Mouse (Mus musculus): Measurements from ENCODE around the gene Rasl12. TPM values are rescaled to one million over a fixed set of nuclear protein-coding genes. Genes with fewer than 3 reads are reported as not detected.

Gene Rasl12
- total RNA-seq, 2 experiments from 2014 or later: 9.7 to 11.6 TPM

DNA sequence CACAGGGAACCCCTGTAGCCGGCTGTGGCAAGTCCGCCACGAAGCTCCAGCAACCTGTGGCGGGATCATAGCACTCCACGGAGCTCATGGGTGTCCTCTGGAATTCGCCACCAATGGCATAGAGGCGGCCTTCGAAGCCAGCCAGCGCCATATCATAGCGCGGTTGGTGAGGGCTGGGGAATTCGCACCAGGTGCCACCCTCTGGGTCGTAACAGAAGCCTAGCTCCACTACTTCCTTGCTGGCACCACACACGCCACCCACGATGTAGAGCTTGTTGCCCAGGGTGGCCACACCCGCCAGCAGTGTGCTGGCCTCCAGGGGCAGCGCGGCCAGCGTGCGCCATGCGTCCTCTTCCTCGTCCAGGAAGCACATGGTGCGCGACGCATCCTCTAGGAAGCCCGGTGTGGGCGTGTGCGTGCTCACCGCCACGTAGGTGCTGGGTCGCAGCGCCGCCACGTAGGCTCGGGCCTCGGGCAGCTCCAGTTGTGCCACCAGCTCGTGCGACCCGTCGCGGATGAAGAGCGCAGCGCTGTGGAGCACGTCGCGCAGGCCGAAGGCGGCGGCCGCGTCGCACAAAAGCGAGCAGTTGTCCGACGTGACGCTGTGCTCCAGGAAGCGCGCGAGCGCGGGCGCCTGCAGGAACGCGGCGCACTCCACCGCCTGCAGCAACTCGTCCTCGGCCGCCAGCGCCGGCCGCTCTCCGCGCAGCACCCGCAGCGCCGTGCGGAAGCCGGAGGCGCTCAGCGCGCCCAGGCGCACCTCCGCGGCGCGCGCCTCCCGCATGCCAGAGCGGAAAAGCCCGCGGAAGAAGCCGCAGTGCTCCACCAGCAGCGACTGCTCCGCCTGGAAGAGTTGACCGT, 7.3 kb upstream of the Rasl12 start:
- intact Hi-C loops (cut with DNase I): no loop called here

DNA sequence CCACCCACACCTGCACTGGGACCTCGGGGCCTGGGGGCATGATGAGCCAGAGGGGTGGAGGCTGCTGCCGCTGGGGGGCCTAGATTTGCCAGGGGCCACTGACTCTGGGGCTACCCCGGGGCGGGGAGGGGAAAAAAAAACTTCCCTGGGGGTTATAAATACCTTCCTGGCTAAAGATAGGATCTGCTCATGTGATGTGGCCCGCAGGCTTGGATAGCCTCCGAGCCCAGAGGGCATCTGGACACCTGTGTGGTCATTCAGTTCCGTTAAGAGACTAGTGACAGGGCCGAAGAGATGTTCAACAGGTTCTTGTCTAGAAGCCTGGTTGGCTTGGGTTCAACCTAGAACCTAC, 6.7 kb upstream of the Rasl12 start, which contains the start of gene Kbtbd13:
Gene Kbtbd13, minus strand, starts transcription at position 40 of the 352 bp plus-strand sequence.
- DNase-seq: no peak
- intact Hi-C loops (cut with DNase I): no loop called here

More for the DNA sequence above, 7.3 kb upstream of the Rasl12 start:
- peak; percentile 27 to 41 for DNase-seq

- intact Hi-C loops (cut with DNase I): loop anchor here (1.0 kb wide), 1 partner anchor 40 kb away; no protein-coding TSS in a partner anchor
- peak; percentile 79 to 84 for DNase-seq
These were observed 5.5 kb upstream of the Rasl12 start for GRCm38 (mm10) chr9:65392638-65393364.

GRCm38 (mm10) chr9:65393606-65394005, 4.7 kb upstream of the Rasl12 start:
- DNase-seq: peak; percentile 42 to 51
- intact Hi-C loops (cut with DNase I): loop anchor here (1.0 kb wide), 1 partner anchor 39 kb away; no protein-coding TSS in a partner anchor

- intact Hi-C loops (cut with DNase I): no loop called here
- DNase-seq: peak in 1 of 2 experiments; percentile 34
These were observed 3.9 kb upstream of the Rasl12 start for GRCm38 (mm10) chr9:65394360-65394759.

DNA sequence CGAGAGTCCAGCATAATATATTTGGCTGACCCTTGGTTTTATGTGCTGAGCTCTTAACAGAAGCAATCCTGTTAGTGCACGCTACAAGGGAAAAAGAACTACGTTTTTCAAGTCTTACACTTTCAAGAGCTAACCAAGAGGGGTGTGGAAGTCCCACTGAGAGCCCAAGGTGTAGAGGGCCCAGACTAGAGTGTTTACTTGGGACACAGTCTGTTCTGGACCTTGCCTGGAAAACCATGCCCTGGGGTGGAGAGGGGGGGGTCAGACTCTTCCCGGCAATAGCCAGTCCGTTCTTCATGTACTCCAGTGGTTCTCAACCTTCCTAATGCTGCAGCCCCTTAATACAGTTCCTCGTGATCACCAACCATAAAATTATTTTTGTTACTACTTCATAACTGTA, 1.6 kb downstream of the Rasl12 start:
- intact Hi-C loops (cut with DNase I): no loop called here
- DNase-seq: no peak

GRCm38 (mm10) chr9:65404331-65405183, 6.3 kb downstream of the Rasl12 start:
- intact Hi-C loops (cut with DNase I): no loop called here
- peak; percentile 87 to 88 for DNase-seq

DNA sequence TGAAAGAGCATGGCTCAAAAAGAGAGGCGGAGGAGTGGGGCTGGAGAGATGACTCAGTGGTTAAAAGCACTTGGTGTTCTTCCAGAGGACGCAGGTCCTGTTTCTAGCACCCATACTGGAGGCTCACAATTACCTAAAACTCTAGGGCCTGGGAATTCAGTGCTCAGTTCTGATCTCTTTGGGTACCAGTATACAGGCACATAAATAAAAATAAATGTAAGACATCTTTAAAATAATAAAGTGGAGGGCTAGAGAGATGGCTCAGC, 6.8 kb downstream of the Rasl12 start:
- no peak for DNase-seq
- intact Hi-C loops (cut with DNase I): no loop called here

DNA sequence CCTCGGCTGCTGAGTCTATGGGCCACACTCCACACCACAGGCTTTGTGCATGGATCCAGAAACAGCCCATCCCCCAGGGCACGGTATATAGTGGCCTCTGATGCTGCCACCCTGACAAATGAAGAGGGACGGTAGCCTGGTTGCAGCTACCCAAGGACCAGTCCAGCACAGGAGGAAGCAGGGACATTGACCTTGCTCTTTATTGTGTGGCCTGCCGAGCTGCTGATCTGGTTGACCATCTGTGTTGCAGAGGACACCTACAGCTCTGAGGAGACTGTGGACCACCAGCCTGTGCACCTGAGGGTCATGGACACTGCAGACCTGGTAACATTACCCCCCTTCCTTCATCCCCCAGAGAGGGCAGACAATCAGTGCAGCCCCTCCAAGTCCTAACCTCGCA, 9.0 kb downstream of the Rasl12 start:
- no peak for DNase-seq
- intact Hi-C loops (cut with DNase I): no loop called here

- intact Hi-C loops (cut with DNase I): no loop called here
- no peak for DNase-seq
These were observed 9.6 kb downstream of the Rasl12 start for GRCm38 (mm10) chr9:65407861-65408260.

DNA sequence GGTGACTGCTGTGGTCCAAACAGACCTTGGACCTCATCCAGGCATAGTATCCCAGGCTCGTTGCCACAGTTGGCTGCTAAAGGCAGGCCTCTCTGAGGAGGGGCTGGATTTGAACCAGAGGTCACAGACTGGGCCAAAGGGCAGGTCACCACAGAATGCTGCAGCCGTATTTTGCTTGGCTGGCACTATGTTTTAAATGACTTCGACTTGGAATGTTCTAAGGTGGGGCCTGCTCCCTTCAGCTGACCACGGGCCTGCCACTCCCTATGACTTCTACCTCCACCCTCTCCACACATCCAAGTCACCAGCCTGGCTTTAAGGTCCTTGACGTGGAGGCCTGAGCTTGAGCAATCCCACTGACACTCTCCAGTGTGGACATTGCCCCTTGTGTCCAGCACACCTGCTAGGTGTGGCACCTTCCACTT, 10.6 kb downstream of the Rasl12 start:
- DNase-seq: peak in 1 of 2 experiments; percentile 59
- intact Hi-C loops (cut with DNase I): no loop called here

DNA sequence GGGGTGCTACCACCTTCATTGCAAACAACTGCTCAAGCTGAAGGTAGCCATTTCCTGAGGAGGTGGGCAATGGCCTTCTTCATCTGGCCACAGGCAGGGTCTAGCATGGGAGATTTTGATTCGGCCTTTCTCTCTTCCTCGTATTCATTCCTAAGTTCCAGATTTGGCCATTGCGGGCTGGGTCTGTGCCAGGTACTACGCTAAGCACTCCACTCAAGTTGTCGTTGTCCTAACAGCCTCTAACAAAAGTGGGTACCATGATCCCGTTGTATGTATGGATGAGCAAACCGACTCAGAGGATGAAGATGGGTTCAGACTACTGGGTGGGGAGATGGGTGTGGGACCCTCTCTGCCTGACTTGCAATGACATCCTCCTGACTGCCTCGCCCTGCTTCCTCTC, 12.1 kb downstream of the Rasl12 start:
- intact Hi-C loops (cut with DNase I): no loop called here

DNA sequence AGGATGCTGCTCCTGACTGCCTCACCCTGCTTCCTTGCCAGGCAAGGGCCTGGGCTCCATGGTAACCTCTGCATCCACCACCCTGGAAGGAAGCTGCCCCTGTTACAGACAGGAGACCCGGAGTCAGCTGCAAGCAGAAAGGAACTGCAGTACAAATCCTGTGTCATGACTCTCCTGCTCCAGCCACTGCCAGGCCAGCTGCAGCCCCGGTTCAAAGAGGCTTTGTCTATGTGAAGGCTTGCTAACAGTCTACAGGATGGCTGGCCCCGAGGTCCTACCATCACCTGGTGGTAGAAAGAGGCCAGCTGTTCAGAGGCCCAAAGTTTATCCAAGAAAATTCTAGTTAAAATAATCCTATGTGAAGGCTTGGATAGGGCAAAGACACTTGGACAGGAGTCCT, 13.0 kb downstream of the Rasl12 start:
- DNase-seq: no peak
- intact Hi-C loops (cut with DNase I): no loop called here

More for the DNA sequence above, 12.1 kb downstream of the Rasl12 start:
- no peak for DNase-seq

DNA sequence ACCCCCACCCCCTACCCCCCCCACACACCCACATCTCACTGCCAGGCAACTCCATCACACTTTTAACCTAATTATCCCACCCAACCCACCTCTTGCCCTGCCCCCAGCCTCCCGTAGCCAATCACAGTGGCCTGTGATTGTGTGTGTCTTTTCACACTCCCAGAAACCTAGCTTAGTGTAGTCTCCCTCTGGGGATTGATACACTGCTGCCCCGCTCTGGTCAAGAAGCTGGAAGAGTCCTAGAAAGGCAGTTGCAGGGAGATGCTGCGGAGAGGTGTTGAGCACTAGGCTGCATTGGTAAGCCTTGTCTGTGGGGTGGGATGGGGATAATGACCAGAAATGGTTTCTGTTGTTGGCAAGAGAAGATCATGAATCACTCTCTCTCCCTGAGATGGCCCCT, 19.4 kb downstream of the Rasl12 start:
- DNase-seq: no peak
- intact Hi-C loops (cut with DNase I): no loop called here

DNA sequence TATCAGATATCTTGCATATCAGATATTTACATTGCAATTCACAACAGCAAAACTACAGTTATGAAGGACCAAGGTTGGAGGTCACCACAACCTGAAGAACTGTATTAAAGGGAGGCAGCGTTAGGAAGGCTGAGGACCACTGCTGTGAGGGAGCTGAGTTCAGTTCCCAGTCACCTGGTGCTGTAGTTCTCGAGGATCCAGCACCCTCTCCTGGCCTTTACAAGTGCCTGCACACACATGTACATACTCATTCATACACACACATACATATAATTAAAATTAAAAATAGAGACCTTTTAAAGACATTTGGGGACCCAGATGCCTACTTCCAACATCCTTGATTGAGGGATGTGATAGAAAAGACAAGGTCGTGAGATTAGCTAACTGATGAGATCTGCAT, 21.3 kb downstream of the Rasl12 start:
- DNase-seq: no peak
- intact Hi-C loops (cut with DNase I): no loop called here

- intact Hi-C loops (cut with DNase I): no loop called here
- DNase-seq: no peak
These were observed 24.6 kb downstream of the Rasl12 start, which contains the start of gene Slc51b for GRCm38 (mm10) chr9:65422760-65423501. Gene Slc51b, minus strand, starts transcription at chr9:65422955.

GRCm38 (mm10) chr9:65424393-65424792, 26.1 kb downstream of the Rasl12 start:
- intact Hi-C loops (cut with DNase I): no loop called here
- no peak for DNase-seq

- no peak for DNase-seq
- intact Hi-C loops (cut with DNase I): no loop called here
These were observed 29.2 kb downstream of the Rasl12 start for GRCm38 (mm10) chr9:65427511-65427910.

GRCm38 (mm10) chr9:65428003-65428402, 29.7 kb downstream of the Rasl12 start:
- no peak for DNase-seq
- intact Hi-C loops (cut with DNase I): no loop called here

DNA sequence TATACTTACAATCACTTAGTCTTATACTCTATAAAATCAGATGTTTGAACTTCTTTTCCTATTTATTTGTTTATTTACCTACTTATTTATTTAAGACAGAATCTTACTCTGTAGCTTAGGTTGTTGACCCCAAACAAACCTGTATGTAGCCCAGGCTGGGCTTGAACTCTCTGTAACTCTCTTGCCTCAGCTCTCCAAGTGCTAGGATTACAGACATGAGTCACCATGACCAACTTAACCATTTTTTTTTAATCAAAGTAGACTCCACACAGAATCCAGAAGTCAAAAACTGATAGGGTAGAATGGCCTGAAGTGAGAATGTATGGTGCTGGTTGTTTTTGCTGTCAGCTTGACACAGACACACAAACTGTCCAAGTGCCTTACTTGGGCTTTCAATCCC, 32.1 kb downstream of the Rasl12 start:
- intact Hi-C loops (cut with DNase I): loop anchor here (5.0 kb wide), 1 partner anchor 118 kb away; no protein-coding TSS in a partner anchor
- no peak for DNase-seq
